Mouse (Mus musculus) forebrain, embryonic 14.5 days (tissue): ENCODE data around the gene Rasa4. TPM values are rescaled to one million over a fixed set of nuclear protein-coding genes. Genes with fewer than 3 reads are reported as not detected.
"Not testable (repeated sequence)": the region's sequence is repeated elsewhere in the genome, so short reads cannot be mapped to it uniquely, and the experiment has no call there.

Experiments
- ATAC-seq: fragments of 200-750 bp; cut with Nextera tagmentation; 2 replicates; pipeline ENCODE4 v1.8.0; 2017; ENCODE audit warnings: mild to moderate bottlenecking, moderate library complexity
- DNase-seq: peaks from one replicate; pipeline ENCODE4 v3.0.0-alpha.2; 2015; ENCODE audit warnings: low spot score
- H3K27ac ChIP-seq: fragments of 300-500 bp; sonication (generic); 2 replicates; pipeline ENCODE4 v1.5.1; 2014; ENCODE audit warnings: low read depth, mild to moderate bottlenecking, control low read depth, low read length, moderate library complexity
- H3K27me3 ChIP-seq: fragments of 300-500 bp; sonication (generic); replicated peaks from 2 replicates; pipeline ENCODE4 v1.6.1; 2014; ENCODE audit warnings: low read length, control low read depth, mixed read lengths; ENCODE audit not compliant: control insufficient read depth, insufficient read depth
- H3K36me3 ChIP-seq: fragments of 300-500 bp; sonication (generic); 2 replicates; pipeline ENCODE4 v1.6.1; 2014; ENCODE audit warnings: low read length, control low read depth; ENCODE audit not compliant: control insufficient read depth, insufficient read depth
- H3K4me1 ChIP-seq: fragments of 300-500 bp; sonication (generic); 2 replicates; pipeline ENCODE4 v1.6.1; 2014; ENCODE audit warnings: antibody characterized with exemption, low read length, control low read depth; ENCODE audit not compliant: control insufficient read depth, insufficient read depth
- H3K4me2 ChIP-seq: fragments of 300-500 bp; sonication (generic); 2 replicates; pipeline ENCODE4 v1.6.1; 2014; ENCODE audit warnings: mild to moderate bottlenecking, control low read depth, low read length
- H3K4me3 ChIP-seq: fragments of 300-500 bp; sonication (generic); 2 replicates; pipeline ENCODE4 v1.5.1; 2014; ENCODE audit warnings: low read depth, low read length, control low read depth
- H3K9ac ChIP-seq: fragments of 300-500 bp; sonication (generic); 2 replicates; pipeline ENCODE4 v1.6.1; 2014; ENCODE audit warnings: mild to moderate bottlenecking, low read length, control low read depth, moderate library complexity
- H3K9me3 ChIP-seq: fragments of 300-500 bp; sonication (generic); replicated peaks from 2 replicates; pipeline ENCODE4 v1.6.1; 2016; ENCODE audit warnings: low read length, control low read depth, mixed read lengths; ENCODE audit not compliant: control insufficient read depth
- WGBS: fragments of 180-500 bp; shearing (Covaris S2); extraction: QIAGEN DNeasy Blood & Tissue Kit; methylation state at CpG from one replicate; pipeline ENCODE4 v1.1.7; 2014; 5-methylcytosine and 5-hydroxymethylcytosine counted together
- polyA plus RNA-seq: library from polyadenylated mRNA; unstranded; fragments of >200 nt; fragmentation: Nextera tagmentation; extraction: Ambion mirVana; gene quantifications from 2 replicates; pipeline ENCODE4 v1.2.1, GENCODE M21; 2014

The Rasa4 gene
- polyA plus RNA-seq, 1 experiment from 2014 or later = 4.9 TPM

DNA sequence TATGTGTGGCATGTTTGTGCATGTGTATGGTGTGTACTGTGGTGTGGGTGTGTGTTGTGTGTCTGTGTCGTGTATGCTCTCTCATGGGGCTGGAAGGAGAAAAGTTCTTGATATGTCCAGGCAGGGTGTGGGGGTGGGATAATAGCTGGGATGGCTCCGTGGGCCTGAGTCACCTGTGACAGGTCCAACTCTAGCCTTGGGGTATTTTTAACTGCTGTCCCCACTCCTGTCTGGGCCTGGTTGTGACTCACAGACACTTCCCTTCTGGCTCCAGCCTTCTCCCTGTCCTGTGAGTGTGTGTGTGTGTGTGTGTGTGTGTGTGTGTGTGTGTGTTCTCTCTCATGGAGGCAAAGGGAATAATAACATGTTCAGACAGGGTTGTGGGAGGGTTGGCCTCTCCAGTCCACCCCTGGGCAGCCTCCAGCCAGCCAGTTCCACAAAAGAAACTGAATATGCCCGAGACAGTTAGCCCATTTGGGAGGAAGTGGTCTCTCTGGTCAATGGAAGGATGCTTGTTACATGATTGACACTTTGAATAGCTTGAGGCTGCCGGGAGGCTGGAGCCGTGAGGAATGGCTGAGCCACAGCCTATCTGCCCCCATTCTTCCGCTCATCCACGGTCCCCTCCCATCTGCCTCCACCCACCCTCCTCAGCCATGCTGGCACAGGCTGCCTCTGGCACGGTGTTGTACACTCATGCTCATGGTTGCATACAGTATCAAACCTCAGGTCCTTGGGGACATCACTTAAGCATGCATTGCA, 10.7 kb downstream of the Rasa4 start:
- Histone ChIP-seq H3K4me2 (no peak overlapping the region), H3K4me1 (no peaks in the 10 kb centered on the region), H3K27me3 (no peaks in the 10 kb centered on the region), H3K4me3 (no peak overlapping the region), H3K36me3 (no peaks in the 10 kb centered on the region), H3K27ac (no peak overlapping the region), H3K9ac (no peak overlapping the region), H3K9me3 (no peaks in the 10 kb centered on the region)
- DNase-seq (no peak), ATAC-seq (no peak)
- 42% methylated on average over 8 of the region's 8 CpGs for WGBS

DNA sequence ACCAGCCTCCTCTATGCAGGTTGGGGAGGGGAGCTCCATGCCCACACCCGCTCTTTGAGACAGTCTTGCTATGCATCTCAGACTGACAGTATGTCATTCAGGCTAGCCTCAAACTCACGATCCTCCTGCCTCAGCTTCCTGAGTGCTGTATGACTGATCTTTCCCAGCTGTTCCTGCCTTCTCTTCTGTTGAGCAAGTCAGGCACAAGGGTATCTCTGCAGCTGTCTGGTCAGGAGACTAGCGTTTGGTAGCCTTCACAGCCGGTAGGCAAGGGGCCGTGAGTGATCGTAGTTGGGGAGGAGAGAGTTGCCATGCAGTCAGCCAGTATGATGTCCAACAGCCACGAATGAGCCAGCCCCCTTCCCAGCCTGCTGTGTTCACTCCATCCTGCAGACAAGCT, 11.4 kb downstream of the Rasa4 start:
- Histone ChIP-seq H3K9me3 (no peaks in the 10 kb centered on the region), H3K4me1 (no peaks in the 10 kb centered on the region), H3K4me2 (no peak overlapping the region), H3K4me3 (no peak overlapping the region), H3K27ac (no peak overlapping the region), H3K27me3 (no peaks in the 10 kb centered on the region), H3K36me3 (no peaks in the 10 kb centered on the region), H3K9ac (no peak overlapping the region)
- WGBS = 70% methylated on average over 7 of the region's 7 CpGs
- no peak for DNase-seq
- ATAC-seq = no peak

DNA sequence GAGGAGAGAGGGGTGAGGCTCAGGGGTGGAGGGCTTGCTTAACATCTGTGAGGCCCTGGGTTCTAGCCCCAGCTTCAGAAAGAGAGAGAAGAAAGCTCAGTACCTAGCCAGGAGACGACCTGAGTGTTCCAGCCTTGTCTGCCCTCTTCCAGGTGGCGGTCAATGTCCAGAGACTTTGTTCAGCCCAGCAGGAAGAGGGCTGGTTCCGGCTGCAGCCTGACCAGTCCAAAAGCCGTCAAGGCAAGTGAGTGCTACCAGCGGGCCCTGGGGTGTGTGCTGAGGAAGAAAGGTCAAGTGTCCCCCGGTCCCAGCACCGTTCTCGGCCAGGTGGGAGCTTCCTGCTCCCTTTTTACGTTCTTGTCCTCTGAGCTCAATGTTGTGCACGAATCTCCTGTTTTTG, 14.8 kb downstream of the Rasa4 start:
- Histone ChIP-seq H3K27me3 (no peaks in the 10 kb centered on the region), H3K36me3 (no peaks in the 10 kb centered on the region), H3K4me3 (no peak overlapping the region), H3K9me3 (no peaks in the 10 kb centered on the region), H3K4me1 (no peaks in the 10 kb centered on the region), H3K27ac (no peak overlapping the region), H3K9ac (no peak overlapping the region), H3K4me2 (no peak overlapping the region)
- DNase-seq (no peak), ATAC-seq (no peak)
- WGBS = 84% methylated on average over 10 of the region's 10 CpGs

DNA sequence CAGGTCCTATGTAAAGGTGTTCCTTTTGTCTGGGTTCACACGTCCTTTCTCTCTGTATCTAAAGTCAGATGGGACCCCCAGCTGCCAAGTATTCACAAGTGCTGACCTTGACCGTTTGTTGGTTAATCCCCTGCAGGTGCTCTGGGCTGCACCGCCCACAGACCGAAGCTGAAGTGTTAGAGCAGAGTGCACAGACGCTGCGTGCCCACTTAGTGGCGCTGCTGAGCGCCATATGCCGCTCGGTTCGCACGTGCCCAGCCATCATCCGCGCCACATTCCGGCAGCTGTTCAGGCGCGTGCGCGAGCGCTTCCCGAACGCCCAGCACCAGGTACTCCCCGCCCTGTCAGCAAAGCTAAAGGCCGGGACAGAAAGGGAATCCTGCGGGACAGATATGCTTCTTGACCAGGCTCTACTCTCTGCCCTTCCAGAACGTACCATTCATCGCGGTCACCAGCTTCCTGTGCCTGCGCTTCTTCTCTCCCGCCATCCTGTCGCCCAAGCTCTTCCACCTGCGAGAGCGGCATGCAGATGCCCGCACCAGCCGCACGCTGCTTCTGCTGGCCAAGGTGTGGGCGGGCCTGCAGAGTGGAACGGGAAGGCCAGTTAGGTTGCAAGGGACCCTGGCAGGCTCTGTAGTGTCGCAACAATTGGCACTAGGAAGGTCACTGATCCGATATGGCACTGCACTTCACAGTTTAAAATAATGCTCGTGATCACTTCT, 18.5 kb downstream of the Rasa4 start:
- 0 out of 2 replicates have a peak overlapping the region, but pooled peaks have one; percentile 18 for H3K27ac ChIP-seq

DNA sequence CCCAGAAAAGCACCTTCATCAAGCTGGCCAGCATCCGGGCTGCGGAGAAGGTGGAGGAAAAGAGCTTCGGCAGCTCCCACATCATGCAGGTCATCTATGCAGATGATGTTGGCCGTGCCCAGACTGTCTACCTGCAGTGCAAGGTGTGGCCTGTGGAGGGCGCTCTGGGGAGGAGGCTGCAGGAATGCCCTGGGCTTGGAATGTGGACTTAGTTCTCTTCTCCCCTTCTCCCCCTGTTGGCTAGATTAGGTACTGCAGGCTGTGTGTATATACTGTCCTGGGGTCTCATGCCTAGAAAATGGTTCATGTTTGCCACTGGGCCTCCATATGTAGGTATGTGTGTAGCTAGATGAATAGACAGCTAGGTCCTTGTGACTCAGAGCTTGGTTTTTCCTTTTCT, 20.8 kb downstream of the Rasa4 start:
- DNase-seq (peak; percentile 17), ATAC-seq (no peak)
- Histone ChIP-seq H3K9me3 (no peaks in the 10 kb centered on the region), H3K27ac (no peak overlapping the region), H3K36me3 (no peaks in the 10 kb centered on the region), H3K4me1 (no peaks in the 10 kb centered on the region), H3K9ac (no peak overlapping the region), H3K4me3 (no peak overlapping the region), H3K27me3 (no peaks in the 10 kb centered on the region), H3K4me2 (no peak overlapping the region)
- 93% methylated on average over 5 of the region's 5 CpGs for WGBS

More for the DNA sequence above, 18.5 kb downstream of the Rasa4 start:
- 7% methylated on average over 41 of the region's 41 CpGs for WGBS
- Histone ChIP-seq H3K4me3 (peak overlapping the region; percentile 34), H3K4me2 (peak overlapping the region; percentile 73), H3K27me3 (no peaks in the 10 kb centered on the region), H3K9ac (peak overlapping the region; percentile 60), H3K9me3 (no peaks in the 10 kb centered on the region), H3K4me1 (no peaks in the 10 kb centered on the region), H3K36me3 (no peaks in the 10 kb centered on the region)
- DNase-seq = peak; percentile 90
- ATAC-seq = peak; percentile 91

DNA sequence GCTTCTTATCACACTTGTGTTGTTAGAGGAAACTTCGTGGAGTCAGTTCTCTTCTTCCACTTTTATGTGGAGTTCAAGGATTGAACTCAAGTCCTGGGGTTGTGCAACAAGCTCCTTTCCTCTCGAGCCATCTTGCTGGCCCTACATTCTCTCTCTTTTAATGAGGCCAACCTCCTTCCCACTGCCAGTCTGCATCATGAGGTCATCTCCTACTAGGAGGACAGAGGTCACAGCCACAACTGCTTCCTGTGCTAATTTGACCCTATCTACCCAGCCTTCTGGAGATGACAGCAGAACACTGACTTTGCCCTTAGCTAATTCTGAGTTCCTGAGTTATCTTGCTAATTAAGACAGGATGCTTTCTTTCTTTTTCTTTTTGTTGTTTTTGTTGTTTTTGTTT, 24.8 kb downstream of the Rasa4 start:
- Histone ChIP-seq H3K27me3 (no peaks in the 10 kb centered on the region), H3K4me3 (no peak overlapping the region), H3K36me3 (no peaks in the 10 kb centered on the region), H3K4me1 (no peaks in the 10 kb centered on the region), H3K4me2 (no peak overlapping the region), H3K27ac (no peak overlapping the region), H3K9me3 (no peaks in the 10 kb centered on the region), H3K9ac (no peak overlapping the region)
- DNase-seq (no peak), ATAC-seq (no peak)
- whole genome bisulfite sequencing = 65% methylated on average over 2 of the region's 2 CpGs

DNA sequence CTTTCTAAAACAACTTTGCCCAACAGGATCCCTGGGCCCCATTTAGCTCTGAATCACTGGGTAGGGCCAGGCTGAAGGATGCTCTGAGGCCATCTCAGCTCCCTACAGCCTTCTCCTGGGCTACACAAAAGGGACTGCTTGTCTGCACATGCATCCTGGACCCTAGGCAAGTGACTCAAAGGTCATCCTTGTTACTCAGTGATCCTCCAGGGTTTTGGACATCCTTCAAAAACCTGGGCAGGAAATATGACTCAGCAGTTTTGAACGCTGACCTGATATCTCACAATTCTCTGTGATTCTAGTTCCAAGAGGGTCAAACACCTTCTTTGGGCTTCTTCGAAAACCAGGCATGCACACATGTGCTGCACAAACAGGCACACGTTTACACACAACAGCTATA, 25.3 kb downstream of the Rasa4 start:
- Histone ChIP-seq H3K36me3 (no peaks in the 10 kb centered on the region), H3K9me3 (no peaks in the 10 kb centered on the region), H3K4me3 (no peak overlapping the region), H3K27ac (no peak overlapping the region), H3K4me1 (no peaks in the 10 kb centered on the region), H3K9ac (no peak overlapping the region), H3K4me2 (no peak overlapping the region), H3K27me3 (no peaks in the 10 kb centered on the region)
- ATAC-seq (no peak), DNase-seq (no peak)
- 88% methylated on average over 3 of the region's 3 CpGs for WGBS

DNA sequence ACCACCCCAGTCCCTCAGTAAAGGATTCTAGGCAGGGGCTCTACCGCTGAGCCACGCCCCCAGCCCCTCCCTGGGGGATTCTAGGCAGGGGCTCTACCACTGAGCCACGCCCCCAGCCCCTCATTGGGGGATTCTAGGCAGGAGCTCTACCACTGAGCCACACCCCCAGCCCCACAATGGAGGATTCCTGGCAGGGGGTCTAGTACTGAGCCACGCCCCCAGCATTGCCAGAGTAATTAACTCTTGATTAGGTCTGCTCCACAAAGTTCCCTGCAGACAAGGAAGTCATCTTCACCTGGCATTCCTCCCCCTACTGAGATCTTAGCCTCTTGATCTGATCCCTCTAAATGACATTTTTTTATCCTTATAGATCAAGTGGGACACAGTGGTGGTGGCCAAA, 29.8 kb downstream of the Rasa4 start:
- H3K4me2 ChIP-seq, ATAC-seq, H3K36me3 ChIP-seq, H3K4me3 ChIP-seq, H3K9ac ChIP-seq, H3K27me3 ChIP-seq, DNase-seq, H3K9me3 ChIP-seq, H3K27ac ChIP-seq: not testable (repeated sequence)
- WGBS = 47% methylated on average over 4 of the region's 4 CpGs
- H3K4me1 ChIP-seq = peaks cover 12% of the 10 kb centered on the region
